ENCODE assay signal across 1 mouse cellular context in genomic region chr16:20140772-20141531, GRCm38 (mm10).
TF ChIP-seq lines count a peak whose summit lies in the region.

Gene Yeats2 (plus strand): TSS chr16:20141063.

TF ChIP-seq in CH12.LX, 34 proteins besides CTCF, POLR2A, EP300 and RAD21 (continued from another document):
- no peak; the same call in 1 of the 2 replicates for TF ChIP-seq MEF2A (IDR thresholded peaks at IDR 0.05; ENCODE audit: borderline replicate concordance, low read depth, low read length)
- TF ChIP-seq NRF1 (IDR thresholded peaks at IDR 0.05; ENCODE audit: low read depth, low read length): peak; percentile 84
- TF ChIP-seq RCOR1 (conservative IDR thresholded peaks at IDR 0.05; ENCODE audit: low read depth, low read length): no peak
- no peak for TF ChIP-seq USF1 (IDR thresholded peaks at IDR 0.05; ENCODE audit: low read depth, low read length)
- no peak for TF ChIP-seq ZKSCAN1 (IDR thresholded peaks at IDR 0.05; ENCODE audit: borderline replicate concordance, low read depth, low read length)
- TF ChIP-seq JUN (IDR thresholded peaks at IDR 0.05; ENCODE audit: insufficient read depth, low read depth, low read length): no peak
- TF ChIP-seq SIN3A (IDR thresholded peaks at IDR 0.05; ENCODE audit: low read length): peak; percentile 89; the same call in 1 of the 2 replicates
- no peak for TF ChIP-seq ETS1 (conservative IDR thresholded peaks at IDR 0.05; ENCODE audit: low read depth, low read length)
- no peak for TF ChIP-seq MAFK (IDR thresholded peaks at IDR 0.05; ENCODE audit: insufficient replicate concordance, low read length)
- TF ChIP-seq NELFE (IDR thresholded peaks at IDR 0.05; ENCODE audit: low read depth, low read length): peak; percentile 94
- peak; percentile 83 for TF ChIP-seq CHD2 (IDR thresholded peaks at IDR 0.05; ENCODE audit: low read length)
- TF ChIP-seq MAZ (IDR thresholded peaks at IDR 0.05; ENCODE audit: low read depth, low read length): no peak
- no peak for TF ChIP-seq ZNF384 (IDR thresholded peaks at IDR 0.05; ENCODE audit: low read depth, low read length)
- TF ChIP-seq ELF1 (IDR thresholded peaks at IDR 0.05; ENCODE audit: low read depth, low read length): peak; percentile 62
- peak; percentile 74 for TF ChIP-seq MAX (IDR thresholded peaks at IDR 0.05; ENCODE audit: low read length)
- TF ChIP-seq JUND (conservative IDR thresholded peaks at IDR 0.05; ENCODE audit: low read depth, low read length): no peak
- TF ChIP-seq ZC3H11A (IDR thresholded peaks at IDR 0.05; ENCODE audit: low read depth, low read length): no peak
- TF ChIP-seq KAT2A (IDR thresholded peaks at IDR 0.05; ENCODE audit: insufficient replicate concordance, low read length): no peak
- TF ChIP-seq POLR2AphosphoS2 (IDR thresholded peaks at IDR 0.05; ENCODE audit: low read depth, low read length): peak; percentile 58; the same call in 1 of the 2 replicates
- TF ChIP-seq ZMIZ1 (IDR thresholded peaks at IDR 0.05; ENCODE audit: low read depth, low read length): peak; percentile 71; the same call in 1 of the 2 replicates
- no peak; the same call in 1 of the 2 replicates for TF ChIP-seq HCFC1 (IDR thresholded peaks at IDR 0.05; ENCODE audit: low read depth, low read length)
- peak; percentile 96 for TF ChIP-seq BHLHE40 (IDR thresholded peaks at IDR 0.05; ENCODE audit: low read depth, low read length)
